Mouse (Mus musculus) kidney, adult 2 months (tissue): Measurements from ENCODE around the gene Lamb2.

Source experiments
- CTCF ChIP-seq: fragments of 200-500 bp; conservative IDR thresholded peaks from 2 replicates; pipeline ENCODE4 v1.5.1; 2011; ENCODE audit warnings: low read depth, mild to moderate bottlenecking, control low read depth, low read length, moderate library complexity, mixed read lengths; ENCODE audit not compliant: insufficient read depth, insufficient read length
- POLR2A ChIP-seq: fragments of 200-500 bp; IDR thresholded peaks from one replicate; pipeline ENCODE4 v1.6.1; 2011; ENCODE audit warnings: low read depth, low read length, control low read depth

- no peak for TF ChIP-seq POLR2A
- TF ChIP-seq CTCF: no peak
Measured at GRCm38 (mm10) chr9:108491286-108491580, 11.7 kb downstream of the Lamb2 start.
